Mouse (Mus musculus): ENCODE measurements around the gene Tmprss5. TPM values are rescaled to one million over a fixed set of nuclear protein-coding genes. Genes with fewer than 3 reads are reported as not detected.

The Tmprss5 gene
- total RNA-seq, 2 experiments from 2014 or later, result 0.39 to 0.54 TPM

GRCm38 (mm10) chr9:49147031-49147430 is 66.0 kb downstream of the Tmprss5 start:
- DNase-seq (ENCODE audit: low spot score in 2 of 2), result no peak

More at GRCm38 (mm10) chr9:49147031-49147430, 66.0 kb downstream of the Tmprss5 start:
- intact Hi-C loops (cut with DNase I), result no loop called here

Other genes starting within 250 kb of the Tmprss5 start
- 10 to 100 TPM; 75.1 to 93.6 TPM for gene Zbtb16, start 245.0 kb upstream of the Tmprss5 start, total RNA-seq (2021)
- gene Htr3a, start 170.2 kb upstream of the Tmprss5 start, total RNA-seq (2021), result 1 to 10 TPM; 7.4 to 7.8 TPM
- not detected for gene Htr3b, start 116.3 kb upstream of the Tmprss5 start, total RNA-seq (2021)
- gene Usp28, start 95.9 kb upstream of the Tmprss5 start, total RNA-seq (2021), result 10 to 100 TPM; 35.6 to 52.3 TPM
- gene Zw10, start 25.6 kb upstream of the Tmprss5 start, total RNA-seq (2021), result 10 to 100 TPM; 14.1 to 19.6 TPM
- not detected for gene Gm4894, start 169.3 kb downstream of the Tmprss5 start, total RNA-seq (2021)

All from left cerebral cortex, postnatal 36 days (tissue).